Mouse (Mus musculus) right cerebral cortex, postnatal 14 days (tissue): ENCODE data around the gene Ttc9b.

Source experiments
- DNase-seq: peaks from one replicate; pipeline ENCODE4 v3.0.0; 2022

Ttc9b gene

GRCm38 (mm10) chr7:27644471-27644870 lies 9.2 kb upstream of the Ttc9b start:
- DNase-seq, result no peak

GRCm38 (mm10) chr7:27646516-27646915 lies 7.2 kb upstream of the Ttc9b start:
- no peak for DNase-seq

GRCm38 (mm10) chr7:27647281-27648002 lies 6.3 kb upstream of the Ttc9b start:
- no peak for DNase-seq

- DNase-seq, result no peak
Measured at GRCm38 (mm10) chr7:27649723-27650122, 4.0 kb upstream of the Ttc9b start.

- peak; percentile 82 for DNase-seq
Measured at GRCm38 (mm10) chr7:27650949-27651348, 2.8 kb upstream of the Ttc9b start.

GRCm38 (mm10) chr7:27654607-27655276 lies 1.0 kb downstream of the Ttc9b start:
- DNase-seq, result peak; percentile 77

- DNase-seq, result no peak
Measured at GRCm38 (mm10) chr7:27655545-27655944, 1.8 kb downstream of the Ttc9b start.

- DNase-seq, result no peak
Measured at GRCm38 (mm10) chr7:27656600-27656999, 2.9 kb downstream of the Ttc9b start.

- peak; percentile 45 for DNase-seq
Measured at GRCm38 (mm10) chr7:27657824-27658395, 4.2 kb downstream of the Ttc9b start.

GRCm38 (mm10) chr7:27658712-27659663 lies 5.3 kb downstream of the Ttc9b start:
- DNase-seq, result no peak

GRCm38 (mm10) chr7:27662038-27662437 lies 8.3 kb downstream of the Ttc9b start:
- no peak for DNase-seq

GRCm38 (mm10) chr7:27673064-27673574 lies 19.4 kb downstream of the Ttc9b start:
- no peak for DNase-seq

- DNase-seq, result no peak
Measured at GRCm38 (mm10) chr7:27673575-27674131, 19.9 kb downstream of the Ttc9b start.

- no peak for DNase-seq
Measured at GRCm38 (mm10) chr7:27674195-27674521, 20.4 kb downstream of the Ttc9b start.

- peak; percentile 94 for DNase-seq
Measured at GRCm38 (mm10) chr7:27674522-27675221, 21.0 kb downstream of the Ttc9b start, which contains the start of gene Map3k10. Map3k10 (minus strand) TSS chr7:27674598.

GRCm38 (mm10) chr7:27675222-27675612 lies 21.5 kb downstream of the Ttc9b start:
- DNase-seq, result no peak

GRCm38 (mm10) chr7:27683218-27683617 lies 29.5 kb downstream of the Ttc9b start:
- DNase-seq, result no peak

GRCm38 (mm10) chr7:27685220-27685619 lies 31.5 kb downstream of the Ttc9b start:
- DNase-seq, result no peak

- no peak for DNase-seq
Measured at GRCm38 (mm10) chr7:27685681-27686080, 32.0 kb downstream of the Ttc9b start.

GRCm38 (mm10) chr7:27687043-27687442 lies 33.3 kb downstream of the Ttc9b start:
- DNase-seq, result no peak

- DNase-seq, result no peak
Measured at GRCm38 (mm10) chr7:27687836-27688235, 34.1 kb downstream of the Ttc9b start.
